Mouse (Mus musculus) olfactory bulb, adult 2 months (tissue): ENCODE measurements around the gene Rbm19. TPM values are rescaled to one million over a fixed set of nuclear protein-coding genes. Genes with fewer than 3 reads are reported as not detected.
A peak's percentile ranks its signal among the peaks of the same experiment; 100 is the strongest.

Experiments
- H3K27ac ChIP-seq: fragments of 200-500 bp; 2 replicates; pipeline ENCODE4 v1.5.1; 2012; ENCODE audit warnings: low read depth, low read length; ENCODE audit not compliant: insufficient read depth
- H3K4me1 ChIP-seq: fragments of 200-500 bp; 2 replicates; pipeline ENCODE4 v1.6.1; 2012; ENCODE audit warnings: low read length; ENCODE audit not compliant: control insufficient read depth, insufficient read depth
- H3K4me3 ChIP-seq: fragments of 200-500 bp; 2 replicates; pipeline ENCODE4 v1.5.1; 2012; ENCODE audit warnings: mild to moderate bottlenecking, low read depth, low read length, moderate library complexity; ENCODE audit not compliant: insufficient read depth
- CTCF ChIP-seq: fragments of 200-500 bp; IDR thresholded peaks from 2 replicates; pipeline ENCODE4 v1.5.1; 2012; ENCODE audit warnings: low read depth, mild to moderate bottlenecking, low read length, moderate library complexity; ENCODE audit not compliant: insufficient read depth
- POLR2A ChIP-seq: fragments of 200-500 bp; IDR thresholded peaks from 2 replicates; pipeline ENCODE4 v1.6.1; 2012; ENCODE audit warnings: mild to moderate bottlenecking, low read depth, low read length, moderate library complexity; ENCODE audit not compliant: insufficient read depth
- WGBS: fragments of 180-500 bp; shearing (Covaris S2); methylation state at CpG from one replicate; pipeline ENCODE4 v1.1.7; 2018; 5-methylcytosine and 5-hydroxymethylcytosine counted together
- polyA plus RNA-seq: library from polyadenylated mRNA; stranded (reverse); fragments of >200 nt; gene quantifications from 2 replicates; pipeline ENCODE4 v1.2.4, GENCODE M21; 2012; ENCODE audit warnings: low replicate concordance; ENCODE audit not compliant: missing spikeins, insufficient read depth, insufficient read length

Gene Rbm19
- polyA plus RNA-seq, 1 experiment = not detected

DNA sequence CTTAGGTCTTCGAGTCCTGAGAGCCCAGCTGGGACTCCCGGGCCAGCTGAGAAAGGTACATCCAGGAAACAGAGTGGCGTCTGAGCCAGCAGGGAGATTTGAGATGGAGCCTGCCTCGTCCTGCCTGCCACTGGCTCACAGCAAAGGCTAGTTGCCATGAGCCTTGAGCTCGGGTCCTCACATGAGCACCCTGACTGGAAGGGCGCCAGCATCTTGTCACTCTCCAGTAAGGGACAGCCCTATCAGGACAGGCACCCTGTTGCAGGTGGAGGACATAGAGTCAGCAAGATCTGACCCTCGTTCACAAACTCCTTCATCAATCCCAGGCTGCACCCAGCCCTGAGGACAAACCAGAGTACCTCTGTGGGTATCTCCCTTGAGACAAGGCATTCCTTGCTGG lies 83.6 kb downstream of the Rbm19 start:
- Histone ChIP-seq H3K4me1 (peaks cover 11% of the 10 kb centered on the region), H3K27ac (no peak overlapping the region), H3K4me3 (no peak overlapping the region)
- WGBS = 92% methylated on average over 7 of the region's 7 CpGs
- no peak for TF ChIP-seq POLR2A
- no peak for TF ChIP-seq CTCF

DNA sequence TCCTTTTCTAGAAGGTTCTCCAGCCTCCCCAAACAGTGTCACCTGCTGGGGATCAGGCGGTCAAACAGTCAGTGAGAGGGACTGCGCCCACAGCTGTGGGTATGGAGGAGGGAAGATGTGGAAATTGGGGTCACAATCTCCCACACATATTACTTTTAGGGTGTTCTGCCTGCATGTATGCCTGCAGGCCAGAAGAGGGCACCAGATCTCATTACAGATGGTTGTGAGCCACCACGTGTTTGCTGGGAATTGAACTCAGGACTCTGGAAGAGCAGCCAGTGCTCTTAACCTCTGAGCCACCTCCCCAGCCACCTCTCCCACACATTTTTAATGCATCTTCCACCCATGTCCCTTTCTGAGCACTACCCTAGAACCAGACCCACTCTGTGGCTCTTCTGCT lies 88.1 kb downstream of the Rbm19 start:
- Histone ChIP-seq H3K4me1 (0 out of 2 replicates have a peak, but pooled peaks cover 6% of the 10 kb centered on the region), H3K4me3 (no peak overlapping the region), H3K27ac (no peak overlapping the region)
- 85% methylated on average over 3 of the region's 3 CpGs for WGBS
- TF ChIP-seq CTCF (no peak), POLR2A (no peak)

DNA sequence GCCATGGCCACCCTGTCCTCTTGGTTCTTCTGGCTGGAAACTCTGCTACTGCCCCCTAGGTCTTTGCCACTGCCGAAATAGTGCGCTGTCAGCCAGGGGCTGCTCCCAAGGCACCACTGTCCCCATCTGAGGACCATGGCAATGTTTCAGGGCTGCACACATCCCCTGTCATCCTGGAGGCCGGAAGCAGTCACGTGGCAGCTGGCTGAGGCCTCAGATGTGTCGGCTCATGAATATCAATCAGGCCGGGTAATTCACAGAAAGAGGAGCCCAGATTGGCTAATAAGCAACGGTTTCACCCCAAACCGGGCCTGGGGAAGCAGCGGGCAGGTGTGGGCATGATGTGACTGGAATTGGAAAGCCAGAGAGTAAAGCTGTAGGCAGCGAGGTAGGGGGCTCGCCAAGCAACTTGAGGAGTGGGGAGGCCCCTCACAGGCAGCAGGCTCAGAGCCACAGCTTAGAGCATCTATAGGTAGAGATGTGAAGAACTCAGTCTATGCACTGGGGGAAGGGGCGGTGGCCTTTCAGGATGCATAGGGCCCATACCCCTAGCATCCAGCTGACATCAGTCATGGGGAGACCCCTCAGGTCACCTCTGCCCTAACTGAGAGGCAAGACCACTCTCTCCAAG lies 90.2 kb downstream of the Rbm19 start:
- WGBS = 61% methylated on average over 12 of the region's 12 CpGs
- Histone ChIP-seq H3K4me1 (0 out of 2 replicates have a peak, but pooled peaks cover 11% of the 10 kb centered on the region), H3K4me3 (no peak overlapping the region), H3K27ac (no peak overlapping the region)
- TF ChIP-seq POLR2A = no peak
- TF ChIP-seq CTCF = no peak

DNA sequence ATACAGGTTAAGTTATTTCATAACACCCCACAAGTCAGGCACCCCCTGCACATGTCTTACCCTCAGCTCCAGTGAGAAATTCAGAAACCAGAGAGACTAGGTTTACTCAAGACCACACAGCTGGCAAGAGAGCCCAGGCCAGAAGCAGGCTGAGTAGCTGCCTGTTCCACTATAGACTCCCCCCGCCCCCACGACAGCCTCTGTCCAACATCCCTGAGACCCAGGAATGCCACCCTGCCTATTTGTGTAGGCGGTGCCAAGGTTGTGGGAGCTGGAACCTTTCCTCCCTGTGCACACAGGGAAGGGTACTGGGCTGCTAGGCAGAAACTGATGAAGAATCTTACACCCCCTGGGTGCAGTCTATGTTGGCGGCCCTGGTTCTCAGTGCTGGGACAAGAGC lies 91.2 kb downstream of the Rbm19 start:
- Histone ChIP-seq H3K27ac (no peak overlapping the region), H3K4me3 (no peak overlapping the region), H3K4me1 (0 out of 2 replicates have a peak, but pooled peaks cover 11% of the 10 kb centered on the region)
- TF ChIP-seq CTCF (no peak), POLR2A (no peak)
- 82% methylated on average over 4 of the region's 4 CpGs for WGBS

DNA sequence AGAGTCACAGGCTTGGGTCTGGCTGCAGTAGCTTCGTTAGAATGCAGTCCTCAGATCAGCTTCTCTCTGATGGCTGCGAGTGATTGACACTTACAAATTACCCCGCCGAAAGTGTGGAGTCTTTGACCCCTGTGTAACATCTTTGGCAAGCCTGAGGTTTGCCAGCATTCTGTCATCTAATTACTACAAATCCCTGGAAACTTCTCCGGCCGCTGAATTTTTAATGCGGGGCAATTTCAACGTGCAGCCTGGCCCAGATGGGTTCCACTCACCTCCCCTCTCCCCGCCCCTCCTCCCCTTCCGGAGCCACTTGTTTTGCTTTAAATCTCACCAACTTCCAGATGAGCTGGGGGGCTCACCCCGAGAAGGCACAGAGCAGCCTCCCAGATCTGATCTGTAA lies 94.4 kb downstream of the Rbm19 start:
- no peak for TF ChIP-seq CTCF
- no peak for TF ChIP-seq POLR2A
- no peak overlapping the region for H3K27ac ChIP-seq
- no peak overlapping the region for H3K4me3 ChIP-seq
- 0 out of 2 replicates have a peak, but pooled peaks cover 11% of the 10 kb centered on the region for H3K4me1 ChIP-seq
- WGBS = 26% methylated on average over 11 of the region's 11 CpGs

DNA sequence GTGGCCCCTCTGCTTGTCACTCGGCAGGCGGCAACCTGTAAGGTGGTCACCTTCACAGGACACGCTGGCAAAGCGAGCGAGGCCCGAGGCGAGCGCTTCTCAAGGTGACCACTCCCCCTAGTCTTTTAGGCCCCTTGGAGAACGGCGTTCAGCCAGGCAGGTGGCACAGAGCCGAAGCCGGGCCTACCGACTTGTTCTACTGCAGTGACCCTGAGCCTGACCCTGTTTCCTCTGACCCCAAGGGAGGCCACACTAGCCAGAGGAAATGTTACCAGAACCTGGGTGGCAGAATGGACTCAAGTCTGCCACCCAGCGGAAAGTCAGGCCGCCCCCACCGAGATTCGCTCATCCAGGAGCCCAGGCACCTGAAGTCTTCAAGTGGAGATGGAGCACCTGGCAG lies 94.9 kb downstream of the Rbm19 start:
- Histone ChIP-seq H3K4me3 (no peak overlapping the region), H3K4me1 (0 out of 2 replicates have a peak, but pooled peaks cover 11% of the 10 kb centered on the region), H3K27ac (no peak overlapping the region)
- TF ChIP-seq CTCF (0 out of 2 replicates have a peak, but pooled peaks have one; percentile 32), POLR2A (no peak)
- 26% methylated on average over 17 of the region's 17 CpGs for WGBS

DNA sequence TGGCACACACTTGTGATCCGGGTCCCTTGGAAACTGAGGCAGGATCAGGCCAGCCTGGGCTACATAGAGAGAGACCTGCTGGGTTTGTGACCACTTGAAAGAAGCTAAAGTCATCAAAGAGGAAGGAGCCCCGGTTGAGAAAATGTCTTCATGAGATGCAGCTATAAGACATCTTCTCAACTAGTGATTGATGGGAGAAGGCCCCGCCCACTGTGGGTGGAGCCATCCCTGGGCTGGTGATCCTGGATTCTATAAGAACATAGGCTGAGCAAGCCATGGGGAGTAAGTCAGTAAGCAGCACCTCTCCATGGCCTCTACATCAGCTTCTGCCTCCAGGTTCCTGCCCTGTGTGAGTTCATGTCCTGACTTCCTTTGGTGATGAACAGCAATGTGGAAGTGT lies 98.2 kb downstream of the Rbm19 start:
- no peak overlapping the region for H3K27ac ChIP-seq
- H3K4me1 ChIP-seq = 0 out of 2 replicates have a peak, but pooled peaks cover 5% of the 10 kb centered on the region
- no peak for TF ChIP-seq POLR2A
- TF ChIP-seq CTCF = no peak
- H3K4me3 ChIP-seq = no peak overlapping the region
- 83% methylated on average over 3 of the region's 3 CpGs for WGBS

DNA sequence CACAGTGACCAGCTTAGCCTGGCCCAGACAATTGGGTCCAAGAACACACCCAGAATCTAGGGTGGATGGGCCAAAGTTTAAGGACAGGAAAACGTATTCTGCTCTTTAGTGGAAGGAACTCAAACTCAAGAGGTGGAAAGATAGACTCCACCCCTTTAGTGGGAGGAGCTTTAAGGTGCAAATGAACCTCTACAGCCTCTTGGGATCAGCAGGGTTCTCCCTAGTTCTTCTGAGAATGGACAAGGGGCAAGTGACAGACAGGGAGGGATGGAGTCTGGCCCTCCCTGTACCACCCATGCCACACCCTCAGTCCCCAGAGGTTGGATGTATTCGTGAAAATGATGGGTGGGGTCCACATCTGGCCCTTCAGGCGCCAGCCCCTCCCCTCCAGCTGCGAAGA lies 105.0 kb downstream of the Rbm19 start:
- Histone ChIP-seq H3K4me1 (no peaks in the 10 kb centered on the region), H3K27ac (no peak overlapping the region), H3K4me3 (no peak overlapping the region)
- no peak for TF ChIP-seq CTCF
- TF ChIP-seq POLR2A = no peak
- WGBS = 19% methylated on average over 4 of the region's 4 CpGs

DNA sequence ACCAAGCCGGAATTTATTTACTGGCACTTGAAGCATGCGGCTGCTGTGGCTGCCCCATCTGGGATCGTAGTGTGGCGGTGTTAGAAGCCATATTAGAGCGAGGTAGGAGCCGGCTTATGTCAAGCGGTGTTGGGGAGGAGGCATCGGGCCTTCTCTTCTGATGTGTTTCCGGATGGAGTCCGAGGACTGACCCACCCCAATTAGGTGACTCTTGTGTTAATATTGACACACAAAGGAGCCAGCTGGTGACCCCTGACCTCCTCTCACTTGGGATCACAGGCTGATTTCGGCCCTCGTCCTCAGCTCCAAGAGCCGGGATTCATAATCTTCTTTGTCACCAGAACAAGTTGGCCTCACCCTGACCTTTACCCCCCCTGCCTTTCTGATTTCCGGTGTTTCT lies 109.1 kb downstream of the Rbm19 start:
- Histone ChIP-seq H3K27ac (no peak overlapping the region), H3K4me3 (no peak overlapping the region), H3K4me1 (no peaks in the 10 kb centered on the region)
- TF ChIP-seq POLR2A (no peak), CTCF (no peak)
- WGBS = 76% methylated on average over 14 of the region's 14 CpGs
